Mouse (Mus musculus) hematopoietic multipotent progenitor cell, adult 10-12 weeks (in vitro differentiated cells): Measurements from ENCODE around the gene Hist1h4j. TPM values are rescaled to one million over a fixed set of nuclear protein-coding genes. Genes with fewer than 3 reads are reported as not detected.

Experiments
- polyA plus RNA-seq: library from polyadenylated mRNA; stranded (reverse); fragments of >175 nt; gene quantifications from 2 replicates; pipeline ENCODE4 v1.2.3, GENCODE M21; 2012; ENCODE audit warnings: low replicate concordance

Gene Hist1h4j
- polyA plus RNA-seq = 0.72 and 1.6 TPM in 2 replicates

DNA sequence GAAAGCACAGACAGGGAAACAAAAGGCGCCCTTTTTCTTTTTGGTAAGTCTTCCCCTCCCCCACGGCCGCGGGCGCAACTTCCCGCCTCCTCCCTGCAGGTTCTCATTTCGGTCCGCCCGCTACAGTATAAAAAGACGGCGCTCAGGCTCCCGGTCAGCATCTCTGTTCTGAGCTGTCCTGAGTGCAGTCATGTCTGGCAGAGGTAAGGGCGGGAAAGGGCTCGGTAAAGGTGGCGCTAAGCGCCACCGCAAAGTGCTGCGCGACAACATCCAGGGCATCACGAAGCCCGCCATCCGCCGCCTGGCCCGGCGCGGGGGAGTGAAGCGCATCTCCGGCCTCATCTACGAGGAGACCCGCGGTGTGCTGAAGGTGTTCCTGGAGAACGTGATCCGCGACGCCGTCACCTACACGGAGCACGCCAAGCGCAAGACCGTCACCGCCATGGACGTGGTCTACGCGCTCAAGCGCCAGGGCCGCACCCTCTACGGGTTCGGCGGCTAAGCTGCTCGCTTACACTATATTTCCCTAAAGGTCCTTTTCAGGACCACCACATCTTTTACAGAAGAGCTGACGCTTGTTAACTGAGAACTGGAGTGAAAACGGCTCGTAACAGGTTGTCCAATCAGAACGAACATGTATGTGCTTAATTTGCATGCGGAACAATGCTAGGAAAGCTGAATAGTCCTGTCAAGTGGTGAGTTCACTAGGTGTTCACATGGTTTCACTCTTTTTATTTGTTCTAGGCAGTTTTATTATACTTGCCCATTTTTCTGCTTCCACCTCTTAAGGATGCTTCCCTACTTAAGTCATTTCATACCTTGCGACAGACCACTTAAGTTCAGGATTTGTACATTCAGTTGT is at the start of gene Hist1h4j:
TSS of gene Hist1h4j (plus strand) at position 159 of the 862 bp plus-strand sequence.

GRCm38 (mm10) chr13:21697811-21698210 is 37.1 kb upstream of the Hist1h4j start, which contains the start of gene Olfr1359:
TSS of gene Olfr1359 (plus strand) at chr13:21698111.

GRCm38 (mm10) chr13:21715864-21716539 is 18.9 kb upstream of the Hist1h4j start, which contains the start of the genes Hist1h2bl and Hist1h2ai:
TSS of gene Hist1h2bl (minus strand) at chr13:21716143.
TSS of gene Hist1h2ai (plus strand) at chr13:21716422.

DNA sequence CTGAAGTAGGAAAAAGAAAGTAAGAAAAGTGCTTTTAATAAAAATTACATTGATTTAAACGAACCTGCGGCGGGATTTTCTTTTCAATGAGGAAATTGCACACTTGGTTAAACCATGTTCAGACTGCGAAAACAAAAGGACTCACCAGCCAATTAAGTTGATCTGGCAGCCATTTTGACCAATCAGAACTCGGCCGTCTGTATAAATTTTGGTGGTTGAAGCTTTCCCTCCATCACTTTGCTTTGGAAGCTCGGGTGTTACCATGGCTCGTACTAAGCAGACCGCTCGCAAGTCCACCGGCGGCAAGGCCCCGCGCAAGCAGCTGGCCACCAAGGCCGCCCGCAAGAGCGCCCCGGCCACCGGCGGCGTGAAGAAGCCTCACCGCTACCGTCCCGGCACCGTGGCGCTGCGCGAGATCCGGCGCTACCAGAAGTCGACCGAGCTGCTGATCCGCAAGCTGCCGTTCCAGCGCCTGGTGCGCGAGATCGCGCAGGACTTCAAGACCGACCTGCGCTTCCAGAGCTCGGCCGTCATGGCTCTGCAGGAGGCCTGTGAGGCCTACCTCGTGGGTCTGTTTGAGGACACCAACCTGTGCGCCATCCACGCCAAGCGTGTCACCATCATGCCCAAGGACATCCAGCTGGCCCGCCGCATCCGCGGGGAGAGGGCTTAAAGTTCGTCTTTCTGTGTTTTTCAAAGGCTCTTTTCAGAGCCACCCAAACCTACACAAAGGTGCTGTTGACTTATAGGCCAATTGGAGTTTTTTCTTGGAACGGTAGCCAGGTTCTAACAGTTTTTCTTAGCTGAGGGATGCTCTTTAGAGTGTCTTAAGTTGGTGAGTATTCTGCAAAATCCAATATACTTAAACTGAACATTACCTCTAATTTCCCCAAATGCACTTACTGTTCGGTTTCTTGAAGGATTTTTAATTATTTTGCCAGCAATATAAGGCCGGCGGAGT is 17.2 kb upstream of the Hist1h4j start, which contains the start of gene Hist1h3h:
TSS of gene Hist1h3h (plus strand) at position 263 of the 961 bp plus-strand sequence.

DNA sequence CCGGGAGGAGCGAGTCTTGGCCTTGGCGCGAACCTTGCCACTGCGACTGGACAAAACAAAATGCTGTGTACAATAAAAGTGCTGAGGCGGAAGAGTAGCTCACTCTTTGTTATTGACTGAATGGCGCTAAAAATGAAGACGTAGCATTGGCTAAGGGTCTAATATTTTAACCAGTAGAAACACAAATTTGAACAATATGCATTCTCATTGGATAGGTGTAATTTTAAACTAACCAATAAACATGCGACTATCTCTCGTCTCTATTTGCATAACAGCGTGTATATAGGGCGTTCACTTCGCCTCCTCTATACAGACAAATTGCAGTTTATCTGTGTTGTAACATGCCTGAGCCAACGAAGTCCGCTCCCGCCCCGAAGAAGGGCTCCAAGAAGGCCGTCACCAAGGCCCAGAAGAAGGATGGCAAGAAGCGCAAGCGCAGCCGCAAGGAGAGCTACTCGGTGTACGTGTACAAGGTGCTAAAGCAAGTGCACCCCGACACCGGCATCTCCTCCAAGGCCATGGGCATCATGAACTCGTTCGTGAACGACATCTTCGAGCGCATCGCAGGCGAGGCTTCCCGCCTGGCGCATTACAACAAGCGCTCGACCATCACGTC is 13.0 kb upstream of the Hist1h4j start, which contains the start of gene Hist1h2bm:
TSS of gene Hist1h2bm (plus strand) at position 288 of the 616 bp plus-strand sequence.

DNA sequence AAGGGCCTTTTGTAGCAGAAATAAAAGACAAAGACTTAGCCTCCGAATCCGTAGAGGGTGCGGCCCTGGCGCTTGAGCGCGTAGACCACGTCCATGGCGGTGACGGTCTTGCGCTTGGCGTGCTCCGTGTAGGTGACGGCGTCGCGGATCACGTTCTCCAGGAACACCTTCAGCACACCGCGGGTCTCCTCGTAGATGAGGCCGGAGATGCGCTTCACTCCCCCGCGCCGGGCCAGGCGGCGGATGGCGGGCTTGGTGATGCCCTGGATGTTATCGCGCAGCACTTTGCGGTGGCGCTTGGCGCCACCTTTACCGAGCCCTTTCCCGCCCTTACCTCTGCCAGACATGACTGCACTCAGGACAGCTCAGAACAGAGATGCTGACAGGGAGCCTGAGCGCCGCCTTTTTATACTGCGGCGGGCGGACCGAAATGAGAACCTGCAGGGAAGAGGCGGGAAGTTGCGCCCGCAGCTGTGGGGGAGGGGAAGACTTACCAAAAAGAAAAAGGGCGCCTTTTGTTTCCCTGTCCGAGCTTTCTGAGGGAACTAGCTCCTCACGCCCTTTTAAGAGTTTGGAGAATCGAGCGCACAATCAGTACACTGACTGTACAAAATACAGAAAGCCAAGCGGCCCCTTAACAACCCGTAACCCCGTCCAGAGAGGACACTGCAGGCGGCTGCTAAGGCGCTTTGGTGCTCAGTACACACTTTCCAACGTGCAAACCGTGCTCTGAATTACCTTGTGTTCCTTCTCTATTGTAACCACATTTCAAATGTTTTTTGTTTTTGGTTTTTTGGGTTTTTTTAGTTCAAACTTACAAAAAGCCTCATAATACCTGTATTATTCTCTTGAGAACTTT is 15.5 kb downstream of the Hist1h4j start, which contains the start of gene Hist1h4k:
TSS of gene Hist1h4k (minus strand) at position 347 of the 859 bp plus-strand sequence.

GRCm38 (mm10) chr13:21753524-21754285 is 18.8 kb downstream of the Hist1h4j start, which contains the start of the genes Hist1h2ak and Hist1h2bn:
TSS of gene Hist1h2ak (minus strand) at chr13:21753827.
TSS of gene Hist1h2bn (plus strand) at chr13:21754123.

GRCm38 (mm10) chr13:21779767-21780731 is 45.2 kb downstream of the Hist1h4j start, which contains the start of gene Hist1h1b:
TSS of gene Hist1h1b (minus strand) at chr13:21780625.

GRCm38 (mm10) chr13:21783255-21783617 is 48.4 kb downstream of the Hist1h4j start, which contains the start of gene Hist1h3i:
TSS of gene Hist1h3i (minus strand) at chr13:21783370.

Other genes starting within 250 kb of the Hist1h4j start
- 0.21 and 0.27 TPM in 2 replicates for gene AK157302, start 239.8 kb upstream of the Hist1h4j start, polyA plus RNA-seq
- 5.8 and 7.5 TPM in 2 replicates for gene Gm11273, start 233.6 kb upstream of the Hist1h4j start, polyA plus RNA-seq
- 3.4 and 5.8 TPM in 2 replicates for gene Zkscan8, start 203.9 kb upstream of the Hist1h4j start, polyA plus RNA-seq
- not detected in 2 replicates for gene Olfr1366, start 192.3 kb upstream of the Hist1h4j start, polyA plus RNA-seq
- not detected in 2 replicates for gene Olfr1535, start 175.2 kb upstream of the Hist1h4j start, polyA plus RNA-seq
- not detected in 2 replicates for gene Olfr1364, start 153.3 kb upstream of the Hist1h4j start, polyA plus RNA-seq
- not detected in 2 replicates for gene Olfr1362, start 121.0 kb upstream of the Hist1h4j start, polyA plus RNA-seq
- gene Olfr11, start 92.5 kb upstream of the Hist1h4j start, polyA plus RNA-seq = not detected in 2 replicates
- not detected in 2 replicates for gene Olfr1361, start 71.7 kb upstream of the Hist1h4j start, polyA plus RNA-seq
- not detected in 2 replicates for gene Olfr1360, start 57.7 kb upstream of the Hist1h4j start, polyA plus RNA-seq
- gene Olfr1359, start 37.0 kb upstream of the Hist1h4j start, polyA plus RNA-seq = not detected in 2 replicates
- gene Hist1h2bl, start 18.9 kb upstream of the Hist1h4j start, polyA plus RNA-seq = 2.0 TPM in 1 of 2 replicates, not detected in the other
- gene Hist1h2ai, start 18.6 kb upstream of the Hist1h4j start, polyA plus RNA-seq = 11.2 and 13.3 TPM in 2 replicates
- 20.5 and 29.9 TPM in 2 replicates for gene Hist1h3h, start 17.4 kb upstream of the Hist1h4j start, polyA plus RNA-seq
- 0.85 and 0.91 TPM in 2 replicates for gene Hist1h2bm, start 13.0 kb upstream of the Hist1h4j start, polyA plus RNA-seq
- 10.5 and 30.0 TPM in 2 replicates for gene Hist1h4k, start 15.4 kb downstream of the Hist1h4j start, polyA plus RNA-seq
- 17.5 and 23.9 TPM in 2 replicates for gene Hist1h2ak, start 18.8 kb downstream of the Hist1h4j start, polyA plus RNA-seq
- gene Hist1h2bn, start 19.1 kb downstream of the Hist1h4j start, polyA plus RNA-seq = 0.92 TPM in 1 of 2 replicates, not detected in the other
- gene Hist1h1b, start 45.6 kb downstream of the Hist1h4j start, polyA plus RNA-seq = 4.1 TPM in 1 of 2 replicates, not detected in the other
- gene Hist1h3i, start 48.3 kb downstream of the Hist1h4j start, polyA plus RNA-seq = 6.5 and 18.1 TPM in 2 replicates
- 15.3 and 16.1 TPM in 2 replicates for gene Hist1h2an, start 52.2 kb downstream of the Hist1h4j start, polyA plus RNA-seq
- gene Hist1h2bp, start 52.4 kb downstream of the Hist1h4j start, polyA plus RNA-seq = 0.47 and 2.4 TPM in 2 replicates
- gene Hist1h2bq, start 75.1 kb downstream of the Hist1h4j start, polyA plus RNA-seq = 5.8 and 8.5 TPM in 2 replicates
- gene Hist1h2ao, start 75.4 kb downstream of the Hist1h4j start, polyA plus RNA-seq = 1,820 and 2,295 TPM in 2 replicates
- 19.5 and 44.0 TPM in 2 replicates for gene Hist1h4m, start 76.7 kb downstream of the Hist1h4j start, polyA plus RNA-seq
- gene Hist1h4n, start 97.1 kb downstream of the Hist1h4j start, polyA plus RNA-seq = 19.6 and 28.2 TPM in 2 replicates
- gene Hist1h2ap, start 98.4 kb downstream of the Hist1h4j start, polyA plus RNA-seq = 1,183 and 6,694 TPM in 2 replicates
- 5.3 and 9.4 TPM in 2 replicates for gene Hist1h2br, start 98.7 kb downstream of the Hist1h4j start, polyA plus RNA-seq
- 0.08 and 0.25 TPM in 2 replicates for gene Zfp184, start 210.0 kb downstream of the Hist1h4j start, polyA plus RNA-seq
- not detected in 2 replicates for gene Pom121l2, start 246.1 kb downstream of the Hist1h4j start, polyA plus RNA-seq